Mouse (Mus musculus): ENCODE measurements around the gene Nek1.

DNA sequence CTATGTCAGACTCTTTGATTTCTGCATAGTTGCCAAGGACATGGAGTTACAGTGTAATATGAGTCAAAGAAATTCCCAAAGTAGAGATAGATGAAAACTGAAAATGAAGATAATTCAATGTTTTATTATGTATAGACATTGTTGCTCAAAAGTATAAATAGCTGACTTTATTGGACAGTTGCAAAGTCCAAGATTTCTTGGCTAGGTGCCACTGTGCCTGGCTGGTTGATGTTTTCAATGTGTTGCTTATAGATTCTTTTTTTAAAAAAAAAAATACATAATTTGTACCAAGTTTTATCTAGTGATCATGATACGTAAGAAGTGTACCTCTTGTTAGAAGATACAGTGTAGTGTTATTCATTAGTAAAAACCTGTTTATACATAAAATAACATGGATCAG lies 53.8 kb downstream of the Nek1 start:
- TF ChIP-seq CTCF (conservative IDR thresholded peaks at IDR 0.05; ENCODE audit: insufficient read depth, insufficient read length, low read depth, low read length) (no peak), POLR2A (IDR thresholded peaks at IDR 0.05; ENCODE audit: low read depth, low read length) (no peak)
